Mouse (Mus musculus) thymus, postnatal 25 days (tissue): ENCODE measurements around the gene Trim30c.
"Not testable (repeated sequence)": the region's sequence is repeated elsewhere in the genome, so short reads cannot be mapped to it uniquely, and the experiment has no call there.

Source experiments
- DNase-seq: peaks from one replicate; pipeline ENCODE4 v3.0.0; 2022

Trim30c gene

DNA sequence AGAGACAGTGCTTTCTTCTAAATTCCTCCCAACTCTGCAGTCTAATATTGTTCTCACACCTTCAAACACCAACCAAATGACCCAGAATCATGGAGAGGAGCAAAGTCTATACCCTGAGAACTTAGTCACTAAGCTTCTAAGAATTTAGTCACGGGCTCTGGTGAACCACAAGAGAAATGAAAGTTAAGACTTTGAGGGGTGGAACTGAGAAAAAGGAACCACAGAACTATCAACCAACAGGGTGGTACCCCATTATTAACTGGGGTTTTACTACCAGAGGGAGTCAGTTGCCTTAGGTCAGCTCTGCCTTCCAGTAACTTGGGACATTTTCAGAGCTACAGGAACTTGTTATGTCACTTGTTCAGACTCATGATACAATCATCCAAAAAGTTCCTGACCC, at the start of gene Trim30c:
Trim30c (minus strand) TSS at position 140 of the 400 bp plus-strand sequence.
- DNase-seq = no peak

GRCm38 (mm10) chr7:104445961-104446645, 45.5 kb upstream of the Trim30c start:
- DNase-seq = peak; percentile 61

DNA sequence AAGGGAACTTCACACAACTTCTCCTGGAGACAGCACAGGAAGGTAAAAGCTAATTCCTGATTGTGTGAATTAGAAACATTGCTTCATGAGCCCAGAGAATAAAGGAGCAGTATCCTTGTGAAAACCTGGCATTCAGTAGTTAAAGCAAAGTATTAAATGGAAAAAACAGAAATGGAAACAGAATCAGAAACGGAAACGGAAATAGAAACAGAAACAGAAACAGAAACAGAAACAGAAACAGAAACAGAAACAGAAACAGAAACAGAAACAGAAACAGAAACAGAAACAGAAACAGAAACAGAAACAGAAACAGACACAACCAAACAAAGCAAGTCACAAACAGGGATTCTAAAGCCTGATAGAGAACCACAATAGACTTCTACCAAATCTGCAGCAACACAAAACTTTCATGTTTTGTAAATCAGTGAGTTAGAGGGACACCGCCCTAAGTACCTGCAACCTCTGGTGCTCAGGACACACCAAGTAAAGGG, 3.9 kb upstream of the Trim30c start:
- no peak for DNase-seq

- no peak for DNase-seq
Observed at GRCm38 (mm10) chr7:104401140-104401539, 503 bp upstream of the Trim30c start.

- no peak for DNase-seq
Observed at GRCm38 (mm10) chr7:104398492-104398891, 2.1 kb downstream of the Trim30c start.

DNA sequence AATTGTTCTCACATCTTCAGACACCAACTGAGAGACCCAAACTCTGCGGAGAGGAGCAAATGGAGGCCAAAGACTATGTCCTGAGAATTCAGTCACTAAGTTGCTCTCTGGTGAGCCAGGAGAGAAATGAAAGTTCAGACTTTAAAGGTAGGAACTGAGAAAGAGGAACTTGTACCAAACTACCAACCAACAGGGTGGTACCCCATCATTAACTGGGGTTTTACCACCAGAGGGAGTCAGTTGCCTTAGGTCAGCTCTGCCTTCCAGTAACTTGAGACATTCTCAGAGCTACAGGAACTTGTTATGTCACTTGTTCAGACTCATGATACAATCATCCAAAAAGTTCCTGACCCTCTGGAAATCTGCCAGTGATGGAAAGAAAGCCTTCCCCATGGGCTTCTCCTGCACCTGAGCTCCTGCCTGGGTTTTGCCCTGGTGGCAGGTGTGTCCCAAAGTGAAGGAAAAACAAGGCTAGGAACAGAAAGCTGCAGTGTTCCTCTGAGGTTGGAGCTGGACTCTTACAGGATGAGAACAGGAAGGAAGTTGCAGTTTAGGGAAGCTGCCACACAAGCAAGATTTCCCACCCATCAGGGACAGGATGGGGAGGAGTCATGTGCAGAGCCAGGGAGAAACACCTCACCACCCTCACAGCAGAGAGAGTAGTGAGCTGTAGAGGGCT, 30.8 kb downstream of the Trim30c start, which contains the start of gene Trim30b:
Trim30b (minus strand) TSS at position 149 of the 679 bp plus-strand sequence.
- DNase-seq = peak; percentile 30

DNA sequence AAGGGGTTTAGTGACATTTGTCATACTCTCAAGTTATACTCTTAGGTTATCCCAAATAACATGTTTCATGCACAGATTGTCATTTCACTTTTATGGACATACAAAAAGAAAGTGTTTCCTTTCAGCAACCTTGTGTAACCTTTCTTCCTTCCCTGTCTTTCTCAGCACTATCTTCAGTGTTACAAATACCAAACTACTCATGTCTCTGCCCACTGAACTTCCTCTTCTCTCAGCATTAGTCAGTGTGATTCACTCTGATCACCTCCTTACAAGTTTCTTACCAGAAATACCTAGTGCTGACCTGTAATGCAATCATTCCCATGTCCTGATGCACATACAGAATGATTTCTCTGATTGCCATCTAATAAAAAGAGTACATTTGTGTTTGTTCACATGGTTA, 34.3 kb downstream of the Trim30c start:
- no peak for DNase-seq

DNA sequence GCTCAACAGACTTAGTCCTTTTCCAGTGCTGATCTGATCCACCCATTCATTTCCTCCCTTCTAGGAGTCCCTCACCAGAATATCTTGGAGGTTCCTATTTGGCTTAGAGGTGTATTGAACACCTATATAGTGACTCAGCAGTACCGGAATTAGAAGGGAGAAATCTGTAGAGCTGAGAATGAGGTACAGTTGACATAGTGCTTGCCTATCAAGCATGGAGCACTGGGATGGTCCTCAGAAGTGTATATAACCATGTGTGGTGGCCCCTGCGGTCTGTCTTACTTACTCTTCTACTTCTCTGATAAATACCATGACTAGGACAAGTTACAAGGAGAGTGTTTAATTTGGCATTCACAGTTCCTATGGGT, 47.1 kb downstream of the Trim30c start:
- no peak for DNase-seq

DNA sequence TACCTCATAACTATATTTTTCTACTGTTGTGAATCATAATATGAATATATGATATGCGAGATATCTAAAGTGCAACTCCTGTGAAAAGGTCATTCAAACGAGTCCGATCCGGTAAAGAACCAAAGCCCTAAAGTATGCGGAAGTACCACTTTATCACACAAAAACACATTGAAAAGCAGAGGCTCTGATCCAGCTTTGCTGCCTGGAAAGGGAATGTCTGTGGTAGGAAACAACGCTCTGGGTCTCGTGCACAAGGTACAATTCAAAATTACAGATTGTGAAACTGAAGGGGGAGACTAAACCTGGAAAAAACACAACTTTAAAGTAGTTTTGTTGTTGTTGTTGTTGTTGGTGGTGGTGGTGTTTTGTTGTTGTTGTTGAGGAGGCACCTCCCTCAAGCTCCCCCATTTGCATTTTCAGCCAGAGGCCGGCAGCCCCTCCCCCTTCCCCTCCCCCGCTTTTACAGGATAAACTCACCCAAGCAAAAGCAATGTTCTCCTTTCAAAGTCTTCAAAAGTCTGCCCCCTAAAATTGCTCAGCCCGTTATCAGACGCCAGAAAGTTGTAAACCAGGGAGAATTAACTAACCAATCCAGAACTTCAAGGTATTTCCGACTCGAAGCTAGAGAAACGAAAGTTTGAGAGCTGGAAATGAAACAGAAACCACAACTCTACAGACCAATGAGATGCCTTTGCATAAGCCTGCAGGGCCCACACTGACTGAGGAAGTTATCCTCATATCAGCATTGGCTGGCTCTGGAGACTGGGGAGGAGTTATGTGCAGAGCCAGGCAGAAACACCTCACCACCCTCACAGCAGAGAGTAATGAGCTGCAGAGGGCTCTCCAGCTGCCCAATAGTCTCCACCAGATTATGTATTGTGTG, 47.7 kb downstream of the Trim30c start, which contains the start of gene Trim12c:
Trim12c (minus strand) TSS at position 646 of the 883 bp plus-strand sequence.
- peak; percentile 76 for DNase-seq

GRCm38 (mm10) chr7:104348043-104348442, 52.6 kb downstream of the Trim30c start:
- DNase-seq = not testable (repeated sequence)

DNA sequence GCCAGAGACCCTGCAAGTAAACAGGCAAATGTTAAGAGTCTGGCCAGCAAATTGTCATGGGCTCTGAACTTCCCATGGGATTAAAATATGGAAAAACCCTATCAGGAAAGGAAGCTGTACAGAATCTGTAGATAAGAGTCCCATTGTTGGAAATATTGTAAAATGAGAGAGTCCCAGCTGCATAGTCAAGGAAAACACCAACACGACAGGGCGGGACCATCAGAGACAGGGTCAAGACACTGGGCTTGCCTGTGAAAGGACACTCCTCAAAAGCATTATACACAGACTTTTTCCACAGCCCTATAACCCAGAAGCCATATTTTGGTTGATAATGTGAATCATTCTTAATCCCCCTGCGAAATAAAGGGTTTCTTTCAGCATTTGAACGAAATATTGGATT, 59.9 kb downstream of the Trim30c start:
- not testable (repeated sequence) for DNase-seq

GRCm38 (mm10) chr7:104335547-104335946, 65.1 kb downstream of the Trim30c start:
- DNase-seq = not testable (repeated sequence)
